Mouse (Mus musculus) lung, postnatal 0 days (tissue): Measurements from ENCODE around the gene Sqor. TPM values are rescaled to one million over a fixed set of nuclear protein-coding genes. Genes with fewer than 3 reads are reported as not detected.

Experiments used
- ATAC-seq: fragments of 200-750 bp; cut with Nextera tagmentation; 2 replicates; pipeline ENCODE4 v1.8.0; 2017; ENCODE audit warnings: moderate library complexity
- DNase-seq: peaks from one replicate; pipeline ENCODE4 v3.0.0-alpha.2; 2016; ENCODE audit warnings: low spot score
- H3K27ac ChIP-seq: fragments of 300-500 bp; sonication (generic); 2 replicates; pipeline ENCODE4 v1.5.1; 2014; ENCODE audit warnings: antibody characterized with exemption, mild to moderate bottlenecking, low read length, mixed read lengths
- H3K27me3 ChIP-seq: fragments of 300-500 bp; sonication (generic); replicated peaks from 2 replicates; pipeline ENCODE4 v1.6.1; 2014; ENCODE audit warnings: low read length, mixed read lengths; ENCODE audit not compliant: insufficient read depth
- H3K36me3 ChIP-seq: fragments of 300-500 bp; sonication (generic); 2 replicates; pipeline ENCODE4 v1.6.1; 2014; ENCODE audit warnings: low read length, mixed read lengths; ENCODE audit not compliant: insufficient read depth
- H3K4me1 ChIP-seq: fragments of 300-500 bp; sonication (generic); 2 replicates; pipeline ENCODE4 v1.6.1; 2014; ENCODE audit warnings: antibody characterized with exemption, low read depth, low read length, mixed read lengths; ENCODE audit not compliant: insufficient read depth
- H3K4me2 ChIP-seq: fragments of 300-500 bp; sonication (generic); replicated peaks from 2 replicates; pipeline ENCODE4 v1.6.1; 2014; ENCODE audit warnings: low read depth, mild to moderate bottlenecking, low read length, moderate library complexity, mixed read lengths
- H3K4me3 ChIP-seq: fragments of 300-500 bp; sonication (generic); 2 replicates; pipeline ENCODE4 v1.5.1; 2014; ENCODE audit warnings: low read depth, low read length
- H3K9ac ChIP-seq: fragments of 300-500 bp; sonication (generic); replicated peaks from 2 replicates; pipeline ENCODE4 v1.6.1; 2014; ENCODE audit warnings: low read depth, mild to moderate bottlenecking
- H3K9me3 ChIP-seq: fragments of 300-500 bp; sonication (generic); 2 replicates; pipeline ENCODE4 v1.6.1; 2016; ENCODE audit warnings: low read length, mixed read lengths
- CTCF ChIP-seq: IDR thresholded peaks from 2 replicates; pipeline ENCODE4 v1.5.1; 2016; ENCODE audit warnings: antibody characterized with exemption, mild to moderate bottlenecking
- EP300 ChIP-seq: IDR thresholded peaks from 2 replicates; pipeline ENCODE4 v1.6.1; 2016; ENCODE audit warnings: antibody characterized with exemption, mild to moderate bottlenecking, control low read depth
- WGBS: fragments of 180-500 bp; shearing (Covaris S2); extraction: QIAGEN DNeasy Blood & Tissue Kit; methylation state at CpG from one replicate; pipeline ENCODE4 v1.1.7; 2014; 5-methylcytosine and 5-hydroxymethylcytosine counted together
- polyA plus RNA-seq: library from polyadenylated mRNA; unstranded; fragments of >200 nt; fragmentation: Nextera tagmentation; extraction: Ambion mirVana; gene quantifications from 2 replicates; pipeline ENCODE4 v1.2.1, GENCODE M21; 2015

Sqor gene
- polyA plus RNA-seq, 1 experiment from 2014 or later: 29.2 TPM

DNA sequence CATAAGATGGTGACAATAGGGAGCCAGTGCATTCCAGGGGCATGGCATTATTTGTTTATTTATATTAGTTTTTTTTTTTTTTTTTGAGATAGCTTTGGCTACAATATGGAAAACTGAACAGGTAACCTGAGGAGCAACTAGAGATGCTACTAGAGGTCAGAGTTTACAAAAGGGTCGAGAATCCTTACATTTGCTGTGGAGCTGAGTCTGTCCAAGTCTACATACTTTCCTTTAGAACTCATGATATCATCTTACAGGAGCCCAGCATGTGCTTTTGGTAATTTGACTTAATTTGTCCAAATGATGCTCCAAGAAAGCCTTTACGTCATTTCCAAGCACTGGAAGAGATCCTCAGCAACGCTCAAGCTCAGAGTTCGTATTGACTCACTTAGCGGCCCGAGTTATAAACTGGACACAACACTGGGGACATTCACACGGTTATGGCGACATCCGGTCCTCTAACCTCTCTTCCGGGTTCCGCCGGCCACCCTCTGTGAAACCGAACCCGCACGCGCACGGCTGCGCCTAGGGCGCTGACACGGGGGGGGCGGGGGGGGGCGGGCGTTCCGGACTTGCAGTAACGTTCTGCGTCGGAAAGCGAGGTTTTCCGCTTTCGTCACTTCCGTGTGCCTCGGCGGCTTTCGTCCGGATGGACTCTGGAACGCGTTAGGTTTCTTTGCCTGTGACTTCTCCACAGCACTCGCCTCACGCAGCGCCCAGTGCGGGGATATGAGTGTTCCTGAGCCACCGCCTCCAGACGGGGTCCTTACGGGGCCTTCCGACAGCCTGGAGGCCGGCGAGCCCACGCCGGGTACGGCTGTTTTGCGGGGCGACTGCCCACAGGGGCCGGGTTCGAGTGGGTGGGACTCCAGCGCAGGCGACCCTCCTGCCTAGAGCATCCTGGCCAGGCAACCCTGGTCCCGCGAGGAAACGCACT is 26.9 kb upstream of the Sqor start, which contains the start of gene Bloc1s6:
Gene Bloc1s6, plus strand, starts transcription at position 610 of the 937 bp plus-strand sequence.
- under 1% methylated on average over 48 of the region's 59 CpGs for WGBS
- H3K27me3 ChIP-seq: no peaks in the 10 kb centered on the region
- ATAC-seq (peak; percentile 99), DNase-seq (peak; percentile 94)
- TF ChIP-seq EP300: no peak
- TF ChIP-seq CTCF: no peak
- H3K4me2 ChIP-seq: peak within 1 kb of the TSS; percentile 88
- peak within 1 kb of the TSS; percentile 92 for H3K4me3 ChIP-seq
- H3K36me3 ChIP-seq: 0 out of 2 replicates have a peak, but pooled peaks cover 8% of the 10 kb centered on the region
- H3K9ac ChIP-seq: peak within 1 kb of the TSS; percentile 99
- peak within 1 kb of the TSS; percentile 94 for H3K27ac ChIP-seq
- H3K9me3 ChIP-seq: no peaks in the 10 kb centered on the region
- no peaks in the 10 kb centered on the region for H3K4me1 ChIP-seq

DNA sequence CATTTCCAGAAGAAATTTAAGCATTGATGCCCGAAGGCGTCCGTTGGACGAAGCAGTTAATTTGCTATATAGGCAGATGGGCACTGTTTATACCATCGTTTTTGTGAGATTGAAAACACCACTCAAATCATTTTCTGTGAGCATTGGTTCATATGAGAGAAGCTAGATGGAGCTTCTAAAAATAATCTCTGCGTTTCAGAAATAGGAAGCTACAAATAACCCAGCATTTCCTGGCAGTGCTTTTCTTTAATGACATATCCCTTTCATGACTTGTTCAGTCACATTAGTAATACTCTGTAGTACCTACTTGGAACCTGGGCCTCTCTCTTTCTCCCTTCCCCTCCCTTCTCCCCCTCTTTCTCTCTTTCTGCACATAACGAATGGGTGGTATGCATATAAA is 26.0 kb upstream of the Sqor start:
- 0 out of 2 replicates have a peak, but pooled peaks cover 9% of the 10 kb centered on the region for H3K36me3 ChIP-seq
- DNase-seq: no peak
- H3K9me3 ChIP-seq: no peaks in the 10 kb centered on the region
- no peak overlapping the region; the same call in 1 of the 2 replicates for H3K27ac ChIP-seq
- WGBS: 25% methylated on average over 7 of the region's 7 CpGs
- TF ChIP-seq CTCF (no peak), EP300 (no peak)
- peak overlapping the region; percentile 92 for H3K4me3 ChIP-seq
- peak overlapping the region; percentile 99 for H3K9ac ChIP-seq
- H3K4me1 ChIP-seq: no peaks in the 10 kb centered on the region
- H3K27me3 ChIP-seq: no peaks in the 10 kb centered on the region
- ATAC-seq: no peak
- peak overlapping the region; percentile 88 for H3K4me2 ChIP-seq

DNA sequence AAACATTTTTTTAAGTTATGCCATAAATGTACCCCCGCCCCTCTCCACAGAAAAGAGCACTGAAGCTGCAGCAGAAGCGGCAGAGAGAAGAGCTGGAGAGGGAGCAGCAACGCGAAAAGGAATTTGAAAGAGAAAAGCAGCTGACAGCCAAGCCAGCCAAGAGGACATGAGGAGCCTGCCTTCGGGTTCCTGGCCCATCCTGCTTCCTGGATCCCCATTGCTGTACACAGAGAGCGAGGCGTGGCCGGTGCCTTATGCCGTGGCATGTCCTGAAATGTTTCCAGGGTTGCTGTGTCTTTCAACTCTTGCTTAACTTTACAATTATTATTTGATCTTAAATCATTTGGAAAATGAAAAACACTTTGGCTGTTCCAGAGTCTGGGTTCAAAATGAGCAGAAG is 18.6 kb upstream of the Sqor start:
- no peak overlapping the region for H3K4me3 ChIP-seq
- H3K36me3 ChIP-seq: peaks cover 27% of the 10 kb centered on the region; the same call in 1 of the 2 replicates

DNA sequence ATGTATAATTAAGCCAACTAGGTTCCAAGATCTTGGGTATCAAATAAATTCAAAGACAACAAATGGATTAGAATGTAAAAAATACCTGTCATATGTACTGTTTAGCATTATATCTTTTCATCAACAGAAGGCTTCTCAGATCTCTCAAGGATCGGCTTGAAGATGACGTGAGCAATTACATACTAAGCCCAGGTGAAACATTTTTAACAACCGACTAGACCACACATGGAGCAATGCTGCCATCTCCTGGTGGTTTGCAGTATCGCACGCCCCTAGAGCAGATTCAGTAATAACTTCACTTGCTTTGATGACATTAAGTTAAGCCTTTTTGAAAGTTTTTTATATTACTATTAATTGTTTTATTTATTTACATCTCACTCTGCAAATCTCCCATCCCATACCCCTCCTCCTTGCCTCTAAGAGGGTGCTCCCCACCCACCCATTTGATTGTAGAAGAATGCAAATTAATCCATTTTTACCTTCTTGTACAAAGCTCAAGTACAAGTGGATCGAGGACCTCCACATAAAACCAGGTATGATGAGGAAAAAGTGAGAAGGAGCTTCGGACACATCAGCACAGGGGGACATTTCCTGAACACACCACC is 11.2 kb upstream of the Sqor start:
- DNase-seq (peak; percentile 70), ATAC-seq (peak; percentile 23; the same call in 1 of the 2 replicates)
- H3K4me2 ChIP-seq: no peak overlapping the region
- no peaks in the 10 kb centered on the region for H3K9me3 ChIP-seq
- 16% methylated on average over 7 of the region's 7 CpGs for WGBS
- no peaks in the 10 kb centered on the region for H3K36me3 ChIP-seq
- H3K27me3 ChIP-seq: no peaks in the 10 kb centered on the region
- no peak overlapping the region for H3K9ac ChIP-seq
- TF ChIP-seq EP300: no peak
- TF ChIP-seq CTCF: peak; percentile 96
- H3K4me1 ChIP-seq: no peaks in the 10 kb centered on the region
- H3K27ac ChIP-seq: no peak overlapping the region
- H3K4me3 ChIP-seq: no peak overlapping the region

More for the DNA sequence above, 18.6 kb upstream of the Sqor start:
- 84% methylated on average over 9 of the region's 9 CpGs for WGBS
- no peak for DNase-seq
- no peak overlapping the region for H3K27ac ChIP-seq
- H3K4me1 ChIP-seq: no peaks in the 10 kb centered on the region
- TF ChIP-seq EP300 (no peak), CTCF (no peak)
- H3K4me2 ChIP-seq: no peak overlapping the region
- no peaks in the 10 kb centered on the region for H3K27me3 ChIP-seq
- no peak overlapping the region for H3K9ac ChIP-seq
- no peak for ATAC-seq
- no peaks in the 10 kb centered on the region for H3K9me3 ChIP-seq

DNA sequence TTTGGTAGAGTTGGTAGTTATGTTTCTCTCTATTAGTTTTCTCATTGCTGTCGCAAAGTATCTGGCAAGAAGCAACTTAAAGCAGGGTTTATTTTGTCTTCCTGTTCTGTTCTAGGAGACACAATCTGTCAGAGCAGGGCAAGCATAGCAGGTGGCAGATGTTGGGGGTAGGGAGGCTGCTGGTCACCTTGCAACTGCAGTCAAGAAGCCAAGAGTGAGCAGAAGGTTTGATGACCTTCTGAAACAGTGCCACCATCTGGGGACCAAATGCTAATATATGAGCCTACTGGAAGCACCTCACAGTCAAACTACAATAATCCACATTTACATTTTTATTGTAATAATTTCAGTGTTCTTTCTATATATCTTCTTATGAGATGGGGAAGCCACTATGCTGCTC is 5.2 kb upstream of the Sqor start:
- 94% methylated on average over 1 of the region's 1 CpGs for WGBS
- ATAC-seq: no peak
- Histone ChIP-seq H3K36me3 (no peaks in the 10 kb centered on the region), H3K4me2 (no peak overlapping the region), H3K27me3 (no peaks in the 10 kb centered on the region), H3K27ac (no peak overlapping the region), H3K9ac (no peak overlapping the region), H3K4me3 (no peak overlapping the region), H3K9me3 (no peaks in the 10 kb centered on the region), H3K4me1 (no peaks in the 10 kb centered on the region)
- DNase-seq: no peak
- TF ChIP-seq EP300: no peak
- TF ChIP-seq CTCF: 0 out of 2 replicates have a peak, but pooled peaks have one; percentile 5

DNA sequence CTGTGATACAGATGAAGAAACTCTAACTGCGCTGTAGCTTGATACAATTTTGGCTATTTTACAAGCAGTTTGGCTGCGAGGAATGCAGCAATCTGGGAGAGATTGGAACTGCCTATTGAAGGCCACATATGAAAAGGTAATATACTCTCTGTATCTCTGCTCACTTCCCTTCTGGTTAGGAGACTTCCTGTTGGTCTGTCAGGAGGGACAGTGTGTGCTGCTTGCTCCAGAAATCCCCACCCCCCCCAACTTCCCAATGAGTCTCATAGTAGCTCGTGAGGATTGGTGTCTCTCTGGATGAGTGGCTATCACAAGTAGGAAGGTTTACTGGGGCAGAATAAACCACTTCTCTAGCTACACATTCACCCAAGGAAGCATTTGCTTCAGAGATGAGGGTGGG is 2.0 kb upstream of the Sqor start:
- H3K4me3 ChIP-seq: no peak overlapping the region
- ATAC-seq (no peak), DNase-seq (no peak)
- H3K36me3 ChIP-seq: no peaks in the 10 kb centered on the region
- H3K9ac ChIP-seq: no peak overlapping the region
- H3K27ac ChIP-seq: no peak overlapping the region
- no peak for TF ChIP-seq EP300
- TF ChIP-seq CTCF: no peak
- WGBS: 58% methylated on average over 3 of the region's 3 CpGs
- no peak overlapping the region for H3K4me2 ChIP-seq
- H3K4me1 ChIP-seq: no peaks in the 10 kb centered on the region
- no peaks in the 10 kb centered on the region for H3K27me3 ChIP-seq
- no peaks in the 10 kb centered on the region for H3K9me3 ChIP-seq
